Comparison of ENCODE assay signal across 26 mouse cellular contexts in the genomic region with DNA sequence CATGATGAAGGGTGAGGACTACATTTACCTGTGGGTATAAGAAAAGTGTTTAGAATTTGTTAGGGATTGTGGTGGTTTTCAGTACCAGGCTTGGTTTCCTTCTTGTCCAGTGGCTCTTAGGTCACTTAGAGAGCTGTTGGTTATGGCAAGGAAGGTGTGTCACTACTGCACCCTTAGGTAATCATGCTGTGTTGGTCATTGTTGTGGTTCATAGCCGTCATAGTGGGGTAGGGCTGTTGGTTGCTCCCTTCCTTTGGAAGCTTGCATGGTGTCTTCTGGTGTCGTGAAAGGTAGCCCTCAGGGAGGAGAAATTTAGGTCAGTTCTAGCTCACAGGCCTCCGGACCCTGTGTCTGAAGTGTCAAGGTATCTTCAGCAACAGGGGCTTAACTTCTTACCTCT.
"Had no signal": no experiment of that assay in that cellular context is flagged by ENCODE, and none has a peak within 500 bp of the region (broad histone marks: within the 10 kb centered on the region; RNA-seq: fewer than 3 reads in every experiment).

No protein-coding gene starts in this region.

- H3K27ac ChIP-seq: limb, embryonic 10.5 days; limb, embryonic 13.5 days; liver, embryonic 12.5 days; liver, embryonic 15.5 days; lung, embryonic 15.5 days; midbrain, embryonic 10.5 days; midbrain, embryonic 13.5 days; neural tube, embryonic 12.5 days; neural tube, embryonic 15.5 days; stomach, embryonic 15.5 days had no signal

- ATAC-seq: intestine, embryonic 16.5 days; liver, embryonic 12.5 days; midbrain, embryonic 13.5 days; midbrain, embryonic 16.5 days had no signal

- H3K9me3 ChIP-seq: limb, embryonic 10.5 days; limb, embryonic 13.5 days; liver, embryonic 12.5 days; liver, embryonic 15.5 days; lung, embryonic 15.5 days; midbrain, embryonic 10.5 days; midbrain, embryonic 13.5 days; neural tube, embryonic 12.5 days; neural tube, embryonic 15.5 days; stomach, embryonic 15.5 days had no signal

- DNase-seq: kidney, adult 18-20 months; kidney, adult 9 months; kidney, postnatal 14 days; kidney, postnatal 4 days; liver; lung, adult 18-20 months; lung, postnatal 10 days; lung, postnatal 36 days; retina, postnatal 1 day; right cerebral cortex, postnatal 25 days; thymus, adult 18-20 months; thymus, postnatal 14 days; thymus, postnatal 4 days had no signal

- H3K36me3 ChIP-seq: limb, embryonic 10.5 days; limb, embryonic 13.5 days; liver, embryonic 12.5 days; liver, embryonic 15.5 days; lung, embryonic 15.5 days; midbrain, embryonic 13.5 days; neural tube, embryonic 12.5 days; neural tube, embryonic 15.5 days; stomach, embryonic 15.5 days had no signal

- H3K27me3 ChIP-seq: limb, embryonic 13.5 days; liver, embryonic 12.5 days; liver, embryonic 15.5 days; lung, embryonic 15.5 days; midbrain, embryonic 13.5 days; neural tube, embryonic 12.5 days; neural tube, embryonic 15.5 days; stomach, embryonic 15.5 days had no signal

- H3K4me1 ChIP-seq: limb, embryonic 10.5 days; limb, embryonic 13.5 days; midbrain, embryonic 10.5 days; neural tube, embryonic 12.5 days; neural tube, embryonic 15.5 days; stomach, embryonic 15.5 days had no signal

- H3K4me3 ChIP-seq: limb, embryonic 10.5 days; limb, embryonic 13.5 days; liver, embryonic 12.5 days; liver, embryonic 15.5 days; lung, embryonic 15.5 days; midbrain, embryonic 10.5 days; midbrain, embryonic 13.5 days; myocyte; neural tube, embryonic 12.5 days; neural tube, embryonic 15.5 days; stomach, embryonic 15.5 days had no signal
